Mouse (Mus musculus): ENCODE measurements around the gene Fxyd3.

DNA sequence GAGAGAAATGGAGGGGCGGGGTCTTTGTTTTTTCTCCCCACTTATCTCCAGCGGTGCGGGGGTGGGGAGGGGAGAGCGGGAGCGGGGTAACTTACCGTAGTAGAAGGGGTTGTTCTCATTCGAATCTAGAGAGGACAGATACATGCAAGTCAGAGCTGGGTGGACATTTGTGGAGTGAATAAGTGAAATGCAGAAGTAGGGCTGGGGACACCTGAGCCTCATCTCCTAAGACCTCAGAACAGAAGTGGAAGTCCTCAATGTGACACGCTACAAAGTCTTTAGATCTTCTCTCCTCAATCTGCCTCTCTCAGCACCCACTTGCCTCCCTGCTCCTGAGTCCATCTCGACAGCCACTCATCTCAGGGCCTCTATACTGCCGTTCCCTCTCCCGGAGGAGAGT is 41.2 kb downstream of the Fxyd3 start:
- TF ChIP-seq CTCF (IDR thresholded peaks at IDR 0.05; ENCODE audit: borderline replicate concordance, insufficient read depth, low read length) (no peak), POLR2A (IDR thresholded peaks at IDR 0.05; ENCODE audit: low read depth, low read length) (no peak)
